Mouse (Mus musculus): ENCODE data around the gene Fbxo17.
"Not testable (repeated sequence)": the region's sequence is repeated elsewhere in the genome, so short reads cannot be mapped to it uniquely, and the experiment has no call there.

Gene Fbxo17

GRCm38 (mm10) chr7:28716590-28717281 lies at the start of gene Fbxo17:
Fbxo17 (plus strand) TSS chr7:28716804.
- DNase-seq, result peak; percentile 70

DNA sequence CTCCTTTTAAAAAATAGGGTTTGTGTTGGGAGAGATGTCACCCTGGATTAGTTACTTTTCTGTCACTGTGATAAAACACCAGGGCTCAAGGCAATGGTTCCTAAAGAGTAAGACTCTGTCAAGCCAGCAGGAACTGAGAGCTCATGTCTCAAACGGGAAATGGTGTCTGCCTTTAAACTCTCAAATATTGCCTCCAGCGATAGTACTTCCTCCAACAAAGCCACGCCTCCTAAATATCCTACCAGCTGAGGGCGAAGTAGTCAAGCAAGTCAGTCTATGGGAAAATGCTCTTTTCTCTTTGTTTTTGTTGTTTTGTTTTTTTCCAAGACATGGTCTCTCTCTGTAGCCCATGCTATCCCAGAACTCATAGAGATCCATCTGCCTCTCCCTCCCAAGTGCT lies 45.4 kb upstream of the Fbxo17 start:
- DNase-seq, result no peak

GRCm38 (mm10) chr7:28672276-28672675 lies 44.3 kb upstream of the Fbxo17 start:
- DNase-seq, result no peak

DNA sequence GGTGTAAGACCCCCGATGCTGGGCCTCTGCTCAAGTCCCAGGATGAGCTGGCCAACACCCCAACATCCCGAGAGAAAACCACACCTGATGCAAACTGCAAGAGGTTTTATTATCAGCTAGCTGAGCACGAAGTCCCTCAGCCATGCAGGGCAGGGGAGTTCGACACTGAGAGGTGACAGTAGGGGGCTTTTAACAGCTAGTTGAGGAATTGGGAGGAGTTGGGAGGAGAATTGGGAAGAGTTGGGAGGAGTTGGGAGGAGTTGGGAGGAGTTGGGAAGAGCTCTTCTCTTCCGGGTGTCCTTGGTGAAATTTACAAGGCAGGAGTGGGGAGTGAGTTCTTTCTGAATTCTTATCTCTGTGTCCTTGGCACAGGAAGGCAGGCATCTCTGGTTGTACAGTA lies 43.8 kb upstream of the Fbxo17 start:
- DNase-seq, result not testable (repeated sequence)

GRCm38 (mm10) chr7:28674994-28675393 lies 41.6 kb upstream of the Fbxo17 start:
- no peak for DNase-seq

DNA sequence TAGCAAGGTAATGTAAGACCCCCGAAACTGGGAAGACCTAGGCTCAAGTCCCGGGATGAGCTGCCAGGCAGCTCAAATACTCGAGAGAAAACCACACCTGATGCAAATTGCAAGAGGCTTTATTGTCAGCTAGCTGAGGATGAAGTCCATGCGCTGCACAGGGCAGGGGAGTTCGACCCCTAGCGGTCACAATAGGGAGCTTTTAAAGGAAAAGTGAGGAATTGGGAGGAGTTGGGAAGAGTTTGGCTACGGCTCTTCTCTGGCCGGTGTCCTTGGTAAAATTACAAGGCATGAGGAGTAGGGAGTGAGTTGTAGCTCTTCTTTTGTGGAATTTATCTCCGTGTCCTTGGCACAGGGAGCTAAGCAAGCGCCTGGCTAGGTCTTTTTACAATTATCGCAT lies 40.9 kb upstream of the Fbxo17 start:
- DNase-seq, result peak; percentile 18

GRCm38 (mm10) chr7:28676811-28677541 lies 39.6 kb upstream of the Fbxo17 start:
- DNase-seq, result no peak

DNA sequence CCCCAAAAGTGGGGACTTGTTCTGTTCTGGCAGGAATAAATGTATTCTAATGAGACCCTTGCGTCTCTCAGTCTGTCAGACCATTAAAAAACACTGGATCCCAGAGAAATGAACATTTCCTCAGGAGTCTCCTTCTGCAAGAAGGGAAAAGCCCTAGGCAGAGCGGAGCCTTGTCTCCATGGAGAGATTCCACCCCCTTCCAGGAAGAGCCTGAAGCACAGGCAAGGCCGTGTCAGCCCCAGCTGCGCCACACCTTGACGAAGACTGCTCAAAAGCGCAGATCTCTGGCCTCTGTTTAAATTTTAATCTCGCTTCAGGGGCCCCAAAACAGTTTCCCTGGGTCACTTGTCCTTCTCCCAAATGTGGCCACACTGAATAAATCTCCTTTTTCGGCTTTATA lies 39.0 kb upstream of the Fbxo17 start:
- no peak for DNase-seq

DNA sequence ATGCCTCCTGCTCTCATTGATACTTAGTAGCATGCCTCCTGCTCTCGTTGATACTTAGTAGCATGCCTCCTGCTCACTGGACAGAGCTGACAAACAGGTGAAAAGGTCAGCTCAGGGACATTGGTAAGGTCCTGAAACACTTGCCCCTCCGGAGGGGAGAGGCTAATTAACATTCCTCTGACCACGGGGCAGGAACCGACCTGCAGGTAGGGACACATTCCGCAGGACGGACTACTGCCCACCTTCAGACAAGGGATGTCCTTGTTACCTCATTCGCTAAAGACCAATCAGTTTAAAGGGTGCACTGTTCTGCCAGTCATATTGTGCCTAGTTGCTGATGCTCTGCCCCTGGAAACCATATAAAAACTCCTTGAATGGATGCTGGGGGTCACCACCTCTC lies 25.5 kb upstream of the Fbxo17 start:
- DNase-seq, result no peak

GRCm38 (mm10) chr7:28692545-28693320 lies 23.9 kb upstream of the Fbxo17 start, which contains the start of gene Fbxo27:
Fbxo27 (plus strand) TSS chr7:28692849.
- peak; percentile 16 for DNase-seq

DNA sequence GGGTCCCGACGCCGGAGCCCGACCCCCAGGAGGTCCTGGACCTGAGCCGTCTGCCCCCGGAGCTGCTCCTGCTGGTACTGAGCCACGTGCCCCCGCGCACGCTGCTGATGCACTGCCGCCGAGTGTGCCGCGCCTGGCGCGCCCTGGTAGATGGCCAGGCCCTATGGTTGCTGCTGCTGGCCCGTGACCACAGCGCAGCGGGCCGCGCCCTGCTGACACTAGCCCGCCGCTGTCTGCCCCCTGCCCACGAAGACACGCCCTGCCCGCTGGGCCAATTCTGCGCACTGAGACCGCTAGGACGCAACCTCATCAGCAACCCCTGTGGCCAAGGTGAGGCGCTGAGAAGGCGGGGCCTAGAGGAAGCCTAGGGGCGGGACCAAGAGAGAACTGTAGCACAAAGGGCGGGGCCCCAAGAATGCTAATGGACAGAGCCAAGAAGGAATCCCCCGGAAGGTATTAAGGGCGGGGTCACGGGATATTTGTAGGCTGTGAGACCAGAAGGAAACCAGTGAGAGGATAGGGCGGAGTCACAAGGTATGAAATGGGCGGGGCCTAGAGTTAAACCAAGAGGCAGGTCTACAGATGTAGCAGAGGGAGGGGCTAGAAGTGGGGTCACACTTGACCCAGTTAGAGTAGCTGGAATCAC lies 23.2 kb upstream of the Fbxo17 start:
- DNase-seq, result peak; percentile 82

DNA sequence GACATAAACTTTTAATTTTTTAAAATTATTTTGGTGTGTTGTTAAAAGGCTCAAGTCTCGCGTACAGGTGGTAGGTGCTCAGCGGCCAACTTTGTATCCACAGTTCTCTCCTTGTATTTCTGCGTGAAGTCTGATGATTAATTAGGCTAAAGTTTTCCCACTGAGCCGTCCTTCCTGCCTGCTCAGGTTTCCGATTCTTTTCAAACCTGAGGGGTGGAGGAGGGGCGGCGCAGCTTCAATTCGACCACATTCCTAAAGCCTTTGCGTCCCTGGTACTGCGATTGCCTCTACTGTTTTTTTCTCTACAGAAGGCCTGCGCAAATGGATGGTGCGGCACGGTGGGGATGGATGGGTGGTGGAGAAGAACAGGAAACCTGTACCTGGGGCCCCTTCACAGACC lies 22.2 kb upstream of the Fbxo17 start:
- no peak for DNase-seq

- DNase-seq, result no peak
Observed at GRCm38 (mm10) chr7:28694966-28695511, 21.6 kb upstream of the Fbxo17 start.

DNA sequence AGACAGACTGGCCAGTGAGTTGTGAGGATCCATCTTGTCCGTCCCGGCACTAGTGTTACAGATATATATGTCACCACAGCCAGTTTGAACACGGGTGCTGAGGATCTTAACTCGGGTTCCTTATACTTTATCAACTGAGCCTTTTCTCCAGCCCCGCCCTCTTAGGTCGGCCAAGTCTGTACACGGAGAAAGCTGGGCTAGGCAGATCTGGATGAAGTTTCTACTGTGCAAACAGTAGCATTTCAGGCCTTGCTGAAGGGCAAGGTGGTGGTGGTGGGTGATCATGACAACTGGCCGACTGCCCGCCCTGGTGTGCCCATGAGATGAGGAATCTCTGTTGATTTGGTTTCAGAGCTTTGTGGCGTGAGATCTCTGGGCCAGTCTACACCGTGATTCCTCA lies 19.3 kb upstream of the Fbxo17 start:
- no peak for DNase-seq

DNA sequence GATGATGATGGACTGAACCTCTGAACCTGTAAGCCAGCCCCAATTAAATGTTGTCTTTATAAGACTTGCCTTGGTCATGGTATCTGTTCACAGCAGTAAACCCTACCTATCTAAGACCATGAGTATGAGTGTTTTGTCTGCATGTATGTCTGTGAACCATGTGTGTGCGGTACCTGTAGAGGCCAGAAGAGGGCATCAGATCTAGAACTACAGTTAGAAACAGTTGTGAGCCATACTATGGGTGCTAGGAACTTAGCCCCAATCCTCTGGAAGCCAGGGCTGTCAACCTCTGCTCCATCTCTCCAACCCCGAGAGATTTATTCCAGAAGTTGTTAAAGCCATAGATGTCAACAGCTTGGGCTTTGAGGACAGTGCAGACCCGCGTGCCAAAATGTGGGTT lies 16.3 kb upstream of the Fbxo17 start:
- no peak for DNase-seq

GRCm38 (mm10) chr7:28701306-28701705 lies 15.3 kb upstream of the Fbxo17 start:
- DNase-seq, result not testable (repeated sequence)

DNA sequence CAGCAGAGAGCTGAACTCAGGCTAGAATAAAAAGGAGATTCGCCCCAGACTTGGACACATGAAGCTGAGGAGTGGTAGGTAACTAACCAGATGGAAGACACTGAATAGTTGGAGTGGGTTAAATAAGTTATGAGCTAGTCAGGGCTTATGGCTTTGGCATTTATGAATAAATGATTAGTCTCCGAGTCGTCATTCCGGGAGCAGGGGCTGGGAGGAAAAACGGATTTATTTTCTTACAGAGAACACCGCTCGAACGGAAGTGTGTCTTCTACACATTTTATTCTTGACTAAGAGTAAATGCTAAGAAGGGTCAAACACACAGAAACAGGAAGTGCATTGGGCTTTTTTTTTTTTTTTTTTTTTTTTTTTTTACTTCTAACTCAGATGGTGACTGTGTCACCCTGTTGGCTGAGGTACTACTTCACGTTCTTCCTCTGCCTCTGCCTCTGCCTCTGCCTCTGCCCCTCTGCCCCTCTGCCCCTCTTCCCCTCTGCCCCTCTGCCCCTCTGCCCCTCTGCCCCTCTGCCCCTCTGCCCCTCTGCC lies 13.9 kb upstream of the Fbxo17 start:
- no peak for DNase-seq

DNA sequence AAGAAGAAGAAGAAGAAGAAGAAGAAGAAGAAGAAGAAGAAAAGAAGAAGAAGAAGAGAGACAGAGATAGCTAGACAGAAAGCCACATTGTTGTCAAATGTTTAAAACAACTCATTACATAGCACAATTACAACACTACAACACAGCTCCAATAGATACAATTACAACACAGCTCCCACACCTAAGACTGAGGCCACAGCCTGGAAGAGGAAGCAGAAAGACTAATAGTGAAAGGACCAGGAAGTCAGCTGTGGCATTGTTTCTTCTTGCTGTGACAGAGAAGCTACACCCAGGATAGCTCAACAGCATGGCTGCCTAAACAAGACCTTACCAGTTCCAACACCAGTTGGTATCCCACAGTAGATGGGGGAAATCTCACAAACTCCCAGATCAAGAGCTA lies 7.2 kb upstream of the Fbxo17 start:
- DNase-seq, result no peak

DNA sequence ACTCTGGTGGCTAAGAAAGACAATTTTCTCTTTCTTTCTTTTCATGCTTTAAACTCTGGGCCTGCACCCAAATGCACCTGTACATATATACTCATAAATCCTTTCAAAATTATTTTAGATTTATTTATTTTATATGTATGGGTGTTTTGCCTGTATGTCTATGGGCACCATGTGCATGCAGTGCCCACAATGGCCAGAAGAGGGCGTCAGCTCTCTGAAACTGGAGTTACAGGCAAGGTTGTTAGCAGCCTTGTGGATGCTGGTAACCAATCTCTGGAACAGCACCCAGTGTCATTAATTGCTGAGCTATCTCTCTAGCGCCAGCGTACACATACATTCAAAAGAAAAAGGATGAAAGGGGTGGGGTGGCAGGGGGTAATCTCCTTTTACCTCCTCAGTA lies 5.6 kb upstream of the Fbxo17 start:
- DNase-seq, result no peak

GRCm38 (mm10) chr7:28714667-28715066 lies 1.9 kb upstream of the Fbxo17 start:
- no peak for DNase-seq

- no peak for DNase-seq
Observed at GRCm38 (mm10) chr7:28715598-28715997, 1.0 kb upstream of the Fbxo17 start.

DNA sequence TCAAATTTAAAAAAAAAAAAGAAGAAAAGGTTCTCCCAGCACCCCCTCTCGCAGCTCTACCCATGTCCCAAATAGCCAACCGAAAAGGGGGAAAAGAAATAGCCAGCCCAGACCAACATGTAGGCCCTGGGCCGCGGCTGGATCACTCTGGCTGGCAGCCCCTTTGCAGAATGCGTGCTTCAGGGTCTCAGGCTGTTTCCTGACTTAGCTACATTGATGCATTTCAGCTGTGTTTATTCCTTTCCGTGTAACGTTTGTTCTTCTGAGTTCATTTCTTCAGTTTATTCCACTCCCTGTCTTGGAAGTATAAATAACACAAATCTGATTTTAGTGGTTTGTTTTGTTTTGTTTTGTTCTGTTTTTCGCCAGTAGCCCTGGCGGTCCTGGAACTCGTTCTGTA lies 1.1 kb downstream of the Fbxo17 start:
- DNase-seq, result no peak

- DNase-seq, result no peak
Observed at GRCm38 (mm10) chr7:28719159-28719558, 2.6 kb downstream of the Fbxo17 start.

Data from kidney, postnatal 14 days (tissue).